Mouse (Mus musculus) midbrain, embryonic 10.5 days (tissue): ENCODE measurements around the gene Cpsf3. TPM values are rescaled to one million over a fixed set of nuclear protein-coding genes. Genes with fewer than 3 reads are reported as not detected.

Experiments
- DNase-seq: peaks from one replicate; pipeline ENCODE4 v3.0.0-alpha.2; 2017; ENCODE audit warnings: low spot score
- H3K27ac ChIP-seq: fragments of 300-500 bp; sonication (generic); replicated peaks from 2 replicates; pipeline ENCODE4 v1.5.1; 2016; ENCODE audit warnings: mild to moderate bottlenecking
- H3K27me3 ChIP-seq: fragments of 300-500 bp; sonication (generic); 2 replicates; pipeline ENCODE4 v1.6.1; 2016; ENCODE audit warnings: low read depth, mild to moderate bottlenecking; ENCODE audit not compliant: poor library complexity, severe bottlenecking
- H3K36me3 ChIP-seq: fragments of 300-500 bp; sonication (generic); 2 replicates; pipeline ENCODE4 v1.6.1; 2016; ENCODE audit warnings: mild to moderate bottlenecking, moderate library complexity
- H3K4me1 ChIP-seq: fragments of 300-500 bp; sonication (generic); 2 replicates; pipeline ENCODE4 v1.6.1; 2016
- H3K4me3 ChIP-seq: fragments of 300-500 bp; sonication (generic); 2 replicates; pipeline ENCODE4 v1.5.1; 2016; ENCODE audit warnings: mild to moderate bottlenecking, moderate library complexity
- H3K9me3 ChIP-seq: fragments of 300-500 bp; sonication (generic); replicated peaks from 2 replicates; pipeline ENCODE4 v1.6.1; 2016; ENCODE audit warnings: mild to moderate bottlenecking
- WGBS: fragments of 180-500 bp; shearing (Covaris S2); methylation state at CpG from one replicate; pipeline ENCODE4 v1.1.7; 2016; 5-methylcytosine and 5-hydroxymethylcytosine counted together
- polyA plus RNA-seq: library from polyadenylated mRNA; unstranded; fragments of >200 nt; fragmentation: Nextera tagmentation; extraction: Ambion mirVana; gene quantifications from 2 replicates; pipeline ENCODE4 v1.2.1, GENCODE M21; 2016

Cpsf3 gene
- 142 and 148 TPM in 2 replicates for polyA plus RNA-seq

- H3K27ac ChIP-seq = peak within 1 kb of the TSS; percentile 91
- H3K36me3 ChIP-seq = peaks cover 18% of the 10 kb centered on the region
- H3K27me3 ChIP-seq = no peaks in the 10 kb centered on the region
- H3K4me3 ChIP-seq = peak within 1 kb of the TSS; percentile 76
- WGBS = 60% methylated on average over 11 of the region's 11 CpGs
- H3K4me1 ChIP-seq = peaks cover 15% of the 10 kb centered on the region
- DNase-seq = no peak
- no peaks in the 10 kb centered on the region for H3K9me3 ChIP-seq
Observed at GRCm38 (mm10) chr12:21284761-21285441, at the start of gene Cpsf3. TSS of gene Cpsf3 (plus strand) at chr12:21285391.

GRCm38 (mm10) chr12:21241965-21242364, 43.2 kb upstream of the Cpsf3 start:
- no peak overlapping the region for H3K27ac ChIP-seq
- 74% methylated on average over 3 of the region's 3 CpGs for WGBS

DNA sequence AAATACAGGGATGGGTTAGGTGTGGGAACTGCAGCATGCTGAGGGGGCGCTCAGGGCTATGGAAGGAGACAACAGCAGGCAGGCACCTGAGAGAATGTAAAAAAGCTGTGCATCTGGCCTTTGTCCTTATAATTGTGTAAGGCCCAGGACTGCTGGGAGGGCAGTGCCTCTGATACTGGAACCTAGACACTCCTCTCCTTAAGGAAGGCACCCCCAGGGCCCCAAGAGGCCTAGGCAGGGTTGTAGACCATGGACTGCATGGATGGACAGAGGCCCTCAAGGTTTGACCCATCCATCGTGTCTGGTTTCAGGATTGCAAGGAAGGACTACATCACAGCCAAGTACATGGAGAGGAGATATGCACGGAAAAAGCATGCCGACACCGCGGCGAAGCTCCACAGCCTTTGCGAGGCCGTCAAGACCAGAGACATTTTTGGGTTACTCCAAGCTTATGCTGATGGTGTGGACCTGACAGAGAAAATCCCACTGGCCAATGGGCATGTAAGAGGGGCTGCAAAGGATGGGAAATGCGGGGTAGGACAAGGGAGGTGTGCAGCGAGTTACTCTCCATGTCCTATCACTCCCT, 40.7 kb upstream of the Cpsf3 start:
- H3K9me3 ChIP-seq = no peaks in the 10 kb centered on the region
- WGBS = 95% methylated on average over 11 of the region's 11 CpGs
- DNase-seq = no peak
- peaks cover 91% of the 10 kb centered on the region for H3K36me3 ChIP-seq
- H3K4me1 ChIP-seq = no peaks in the 10 kb centered on the region
- no peaks in the 10 kb centered on the region for H3K27me3 ChIP-seq
- no peak overlapping the region for H3K4me3 ChIP-seq
- no peak overlapping the region for H3K27ac ChIP-seq

More at GRCm38 (mm10) chr12:21241965-21242364, 43.2 kb upstream of the Cpsf3 start:
- Histone ChIP-seq H3K36me3 (peaks cover 92% of the 10 kb centered on the region), H3K9me3 (no peaks in the 10 kb centered on the region), H3K4me1 (no peaks in the 10 kb centered on the region), H3K27me3 (no peaks in the 10 kb centered on the region), H3K4me3 (no peak overlapping the region)
- no peak for DNase-seq

DNA sequence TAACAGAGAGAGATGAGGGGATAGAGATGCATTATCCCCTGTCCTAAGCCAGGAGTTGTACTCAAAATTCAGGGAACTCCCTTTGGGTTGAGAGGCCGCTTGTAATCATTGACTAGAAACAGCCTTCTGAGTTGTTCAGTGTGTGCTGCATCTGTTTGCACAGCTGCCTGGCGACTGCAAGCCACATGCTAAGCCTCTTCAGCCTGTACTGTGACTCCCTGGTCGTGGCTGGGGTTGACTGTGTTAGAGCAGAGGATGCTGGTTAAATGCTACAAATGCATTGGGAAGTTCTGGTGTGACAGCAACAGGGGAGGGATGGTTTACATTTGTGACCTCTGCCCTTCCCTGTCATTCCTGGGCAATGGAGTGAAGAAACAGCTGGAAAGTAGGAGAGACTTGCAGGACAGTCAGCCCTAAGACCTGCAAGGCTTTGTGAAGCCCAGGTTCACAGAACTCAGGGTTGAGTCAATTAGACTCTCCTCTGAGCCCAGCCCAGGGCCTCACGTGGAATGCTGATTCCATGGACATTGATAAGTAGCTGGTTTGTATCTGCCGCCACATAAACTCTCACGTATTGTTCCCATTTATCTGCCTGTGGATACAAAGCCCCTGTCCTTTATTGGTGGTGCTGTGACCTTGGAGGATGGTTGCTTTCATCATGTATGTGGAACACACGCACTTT, 37.3 kb upstream of the Cpsf3 start:
- peaks cover 99% of the 10 kb centered on the region for H3K36me3 ChIP-seq
- no peak overlapping the region for H3K27ac ChIP-seq
- H3K9me3 ChIP-seq = no peaks in the 10 kb centered on the region
- 86% methylated on average over 7 of the region's 7 CpGs for WGBS
- no peak for DNase-seq
- no peaks in the 10 kb centered on the region for H3K4me1 ChIP-seq
- H3K4me3 ChIP-seq = no peak overlapping the region
- no peaks in the 10 kb centered on the region for H3K27me3 ChIP-seq

GRCm38 (mm10) chr12:21260494-21261256, 24.5 kb upstream of the Cpsf3 start:
- WGBS = 93% methylated on average over 6 of the region's 6 CpGs
- peaks cover 99% of the 10 kb centered on the region for H3K36me3 ChIP-seq

DNA sequence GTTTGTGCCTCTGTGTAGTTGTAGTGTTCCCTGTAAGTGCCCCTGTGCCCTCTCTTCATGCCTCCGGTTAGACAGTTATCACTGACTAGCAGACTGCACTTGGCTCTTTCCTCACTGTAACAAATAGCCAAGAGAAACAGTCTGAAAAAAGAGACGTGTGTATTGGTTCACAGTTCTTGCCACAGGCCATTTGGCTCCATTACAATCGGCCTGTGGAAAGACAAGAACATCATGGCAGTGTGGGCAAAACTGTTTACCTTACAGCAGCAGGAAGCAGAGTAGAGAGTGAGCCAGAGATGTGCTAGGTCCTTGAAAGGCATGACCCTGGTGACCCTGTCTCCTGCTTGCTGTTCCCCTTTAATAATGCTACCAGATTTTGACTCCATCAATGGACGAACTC, 23.7 kb upstream of the Cpsf3 start:
- H3K27ac ChIP-seq = no peak overlapping the region
- H3K9me3 ChIP-seq = no peaks in the 10 kb centered on the region
- DNase-seq = no peak
- H3K27me3 ChIP-seq = no peaks in the 10 kb centered on the region
- WGBS = 95% methylated on average over 4 of the region's 4 CpGs
- H3K4me3 ChIP-seq = no peak overlapping the region
- no peaks in the 10 kb centered on the region for H3K4me1 ChIP-seq
- H3K36me3 ChIP-seq = peaks cover 99% of the 10 kb centered on the region

More at GRCm38 (mm10) chr12:21260494-21261256, 24.5 kb upstream of the Cpsf3 start:
- Histone ChIP-seq H3K27me3 (no peaks in the 10 kb centered on the region), H3K4me1 (no peaks in the 10 kb centered on the region), H3K27ac (no peak overlapping the region), H3K4me3 (no peak overlapping the region), H3K9me3 (no peaks in the 10 kb centered on the region)
- no peak for DNase-seq

GRCm38 (mm10) chr12:21263256-21263655, 21.9 kb upstream of the Cpsf3 start:
- H3K4me3 ChIP-seq = no peak overlapping the region

GRCm38 (mm10) chr12:21264241-21264640, 20.9 kb upstream of the Cpsf3 start:
- DNase-seq = no peak
- Histone ChIP-seq H3K36me3 (peaks cover 98% of the 10 kb centered on the region), H3K9me3 (no peaks in the 10 kb centered on the region), H3K4me3 (no peak overlapping the region), H3K4me1 (no peaks in the 10 kb centered on the region), H3K27me3 (no peaks in the 10 kb centered on the region), H3K27ac (no peak overlapping the region)
- WGBS = 88% methylated on average over 5 of the region's 5 CpGs

More at GRCm38 (mm10) chr12:21263256-21263655, 21.9 kb upstream of the Cpsf3 start:
- DNase-seq = no peak
- Histone ChIP-seq H3K4me1 (no peaks in the 10 kb centered on the region), H3K36me3 (peaks cover 99% of the 10 kb centered on the region), H3K9me3 (no peaks in the 10 kb centered on the region), H3K27me3 (no peaks in the 10 kb centered on the region), H3K27ac (no peak overlapping the region)
- 98% methylated on average over 5 of the region's 5 CpGs for WGBS

DNA sequence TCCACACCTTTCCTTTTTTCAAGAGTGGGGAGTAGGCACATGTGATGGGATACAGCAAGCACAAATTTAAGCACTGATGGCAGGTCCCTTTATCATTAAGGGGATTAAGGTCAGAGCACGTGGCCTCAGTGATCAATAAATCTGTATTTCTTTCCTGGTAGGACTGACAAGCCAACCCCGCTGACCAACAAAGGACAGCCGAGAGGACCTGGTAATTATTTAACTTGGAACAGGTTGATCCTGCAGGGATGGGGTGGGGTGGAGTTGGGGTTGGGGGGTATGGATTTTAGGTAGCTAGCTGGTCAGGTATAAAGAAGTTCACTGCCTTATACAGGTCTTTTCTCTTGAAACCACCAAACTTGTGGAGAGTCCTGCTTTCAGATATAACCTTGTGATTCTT, 20.2 kb upstream of the Cpsf3 start:
- Histone ChIP-seq H3K27me3 (no peaks in the 10 kb centered on the region), H3K4me1 (no peaks in the 10 kb centered on the region), H3K36me3 (peaks cover 99% of the 10 kb centered on the region), H3K27ac (no peak overlapping the region), H3K9me3 (no peaks in the 10 kb centered on the region), H3K4me3 (no peak overlapping the region)
- WGBS = 86% methylated on average over 3 of the region's 3 CpGs
- no peak for DNase-seq

- Histone ChIP-seq H3K27ac (no peak overlapping the region), H3K4me3 (no peak overlapping the region), H3K27me3 (no peaks in the 10 kb centered on the region), H3K4me1 (no peaks in the 10 kb centered on the region), H3K9me3 (no peaks in the 10 kb centered on the region), H3K36me3 (peaks cover 99% of the 10 kb centered on the region)
- WGBS = 96% methylated on average over 4 of the region's 4 CpGs
- no peak for DNase-seq
Observed at GRCm38 (mm10) chr12:21265501-21265900, 19.7 kb upstream of the Cpsf3 start.

- Histone ChIP-seq H3K4me3 (no peak overlapping the region), H3K36me3 (peaks cover 99% of the 10 kb centered on the region), H3K27me3 (no peaks in the 10 kb centered on the region), H3K4me1 (no peaks in the 10 kb centered on the region), H3K9me3 (no peaks in the 10 kb centered on the region), H3K27ac (no peak overlapping the region)
- DNase-seq = peak; percentile 52
- 79% methylated on average over 14 of the region's 14 CpGs for WGBS
Observed at GRCm38 (mm10) chr12:21265946-21266783, 19.0 kb upstream of the Cpsf3 start.

- Histone ChIP-seq H3K4me1 (no peaks in the 10 kb centered on the region), H3K27me3 (no peaks in the 10 kb centered on the region), H3K27ac (no peak overlapping the region), H3K36me3 (peaks cover 99% of the 10 kb centered on the region), H3K4me3 (no peak overlapping the region), H3K9me3 (no peaks in the 10 kb centered on the region)
- WGBS = 89% methylated on average over 2 of the region's 2 CpGs
- no peak for DNase-seq
Observed at GRCm38 (mm10) chr12:21266784-21267098, 18.4 kb upstream of the Cpsf3 start.
